Mouse (Mus musculus): ENCODE measurements around the gene Pcca. TPM values are rescaled to one million over a fixed set of nuclear protein-coding genes. Genes with fewer than 3 reads are reported as not detected.

The Pcca gene
- total and polyA plus RNA-seq, 2 experiments = 26.3 to 54.1 TPM

GRCm38 (mm10) chr14:122716057-122716456 lies 181.9 kb downstream of the Pcca start:
- Histone ChIP-seq H3K27ac (replicated peaks; ENCODE audit: insufficient read depth, low read depth, low read length) (no peak overlapping the region), H3K9ac (ENCODE audit: low read depth, low read length) (no peak overlapping the region), H3K4me1 (ENCODE audit: control insufficient read depth, insufficient read depth, low read length) (peaks cover 12% of the 10 kb centered on the region; the same call in 1 of the 2 replicates), H3K4me3 (ENCODE audit: insufficient read depth, low read depth, low read length) (no peak overlapping the region), H3K79me2 (ENCODE audit: control insufficient read depth, insufficient read depth, low read length) (no peaks in the 10 kb centered on the region), H3K27me3 (ENCODE audit: control insufficient read depth, insufficient read depth, low read length) (no peaks in the 10 kb centered on the region), H3K36me3 (ENCODE audit: control insufficient read depth, insufficient read depth, low read length) (peaks cover 5% of the 10 kb centered on the region; the same call in 1 of the 2 replicates)
- TF ChIP-seq POLR2A (IDR thresholded peaks at IDR 0.05; ENCODE audit: extremely low read depth, insufficient read depth, low read length) (no peak), CTCF (IDR thresholded peaks at IDR 0.05; ENCODE audit: low read depth, low read length) (no peak)
- DNase-seq (ENCODE audit: extremely low read depth, low read depth, low spot score) = no peak

DNA sequence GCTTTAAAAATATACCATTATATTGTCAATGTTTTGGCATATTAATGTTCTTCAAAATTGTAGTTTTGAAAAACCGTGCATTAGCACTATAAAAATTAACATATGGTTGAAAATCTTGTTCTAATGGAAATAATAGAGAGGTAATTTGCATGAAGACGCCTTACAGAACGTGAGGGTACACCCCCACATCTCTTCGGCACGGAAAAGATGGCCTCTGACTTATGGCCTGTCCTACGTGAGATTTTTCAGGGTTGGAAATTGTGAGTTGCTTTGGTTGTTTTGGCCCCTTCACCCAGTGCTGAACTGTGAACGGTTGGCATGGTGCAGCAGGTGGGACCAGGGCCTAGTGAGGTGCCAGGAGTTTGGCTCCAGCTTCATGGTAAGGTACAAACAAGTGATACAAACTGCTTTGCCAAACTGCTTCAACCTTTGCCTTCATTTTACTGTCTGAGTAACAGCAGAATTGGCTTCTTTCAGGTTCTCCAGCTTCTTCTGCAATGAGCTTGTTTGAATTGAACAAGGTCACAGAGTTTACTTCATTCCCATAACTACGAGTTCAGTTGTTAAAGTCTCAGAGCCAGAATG lies 185.5 kb downstream of the Pcca start:
- H3K4me3 ChIP-seq (ENCODE audit: insufficient read depth, low read depth, low read length) = no peak overlapping the region
- peak; percentile 99 for DNase-seq (ENCODE audit: extremely low read depth, low read depth, low spot score)

GRCm38 (mm10) chr14:122720989-122721388 lies 186.9 kb downstream of the Pcca start:
- peaks cover 3% of the 10 kb centered on the region; the same call in 1 of the 2 replicates for H3K36me3 ChIP-seq (ENCODE audit: control insufficient read depth, insufficient read depth, low read length)
- DNase-seq (ENCODE audit: extremely low read depth, low read depth, low spot score) = peak; percentile 53
- no peak overlapping the region for H3K27ac ChIP-seq (replicated peaks; ENCODE audit: insufficient read depth, low read depth, low read length)
- WGBS = 25% methylated on average over 3 of the region's 3 CpGs
- no peaks in the 10 kb centered on the region for H3K27me3 ChIP-seq (ENCODE audit: control insufficient read depth, insufficient read depth, low read length)
- no peak for TF ChIP-seq CTCF (IDR thresholded peaks at IDR 0.05; ENCODE audit: low read depth, low read length)
- TF ChIP-seq POLR2A (IDR thresholded peaks at IDR 0.05; ENCODE audit: extremely low read depth, insufficient read depth, low read length) = no peak
- peaks cover 12% of the 10 kb centered on the region; the same call in 1 of the 2 replicates for H3K4me1 ChIP-seq (ENCODE audit: control insufficient read depth, insufficient read depth, low read length)
- H3K9ac ChIP-seq (ENCODE audit: low read depth, low read length) = no peak overlapping the region
- no peaks in the 10 kb centered on the region for H3K79me2 ChIP-seq (ENCODE audit: control insufficient read depth, insufficient read depth, low read length)
- H3K4me3 ChIP-seq (ENCODE audit: insufficient read depth, low read depth, low read length) = no peak overlapping the region

More for the DNA sequence above, 185.5 kb downstream of the Pcca start:
- WGBS = 45% methylated on average over 8 of the region's 8 CpGs
- Histone ChIP-seq H3K4me1 (ENCODE audit: control insufficient read depth, insufficient read depth, low read length) (peaks cover 12% of the 10 kb centered on the region; the same call in 1 of the 2 replicates), H3K9ac (ENCODE audit: low read depth, low read length) (no peak overlapping the region), H3K36me3 (ENCODE audit: control insufficient read depth, insufficient read depth, low read length) (peaks cover 3% of the 10 kb centered on the region; the same call in 1 of the 2 replicates), H3K27me3 (ENCODE audit: control insufficient read depth, insufficient read depth, low read length) (no peaks in the 10 kb centered on the region), H3K27ac (replicated peaks; ENCODE audit: insufficient read depth, low read depth, low read length) (no peak overlapping the region), H3K79me2 (ENCODE audit: control insufficient read depth, insufficient read depth, low read length) (no peaks in the 10 kb centered on the region)
- TF ChIP-seq POLR2A (IDR thresholded peaks at IDR 0.05; ENCODE audit: extremely low read depth, insufficient read depth, low read length) = no peak
- TF ChIP-seq CTCF (IDR thresholded peaks at IDR 0.05; ENCODE audit: low read depth, low read length) = no peak

GRCm38 (mm10) chr14:122721750-122722149 lies 187.6 kb downstream of the Pcca start:
- DNase-seq (ENCODE audit: extremely low read depth, low read depth, low spot score) = no peak
- H3K79me2 ChIP-seq (ENCODE audit: control insufficient read depth, insufficient read depth, low read length) = no peaks in the 10 kb centered on the region
- H3K4me3 ChIP-seq (ENCODE audit: insufficient read depth, low read depth, low read length) = no peak overlapping the region
- H3K9ac ChIP-seq (ENCODE audit: low read depth, low read length) = no peak overlapping the region
- peaks cover 3% of the 10 kb centered on the region; the same call in 1 of the 2 replicates for H3K36me3 ChIP-seq (ENCODE audit: control insufficient read depth, insufficient read depth, low read length)
- H3K4me1 ChIP-seq (ENCODE audit: control insufficient read depth, insufficient read depth, low read length) = peaks cover 12% of the 10 kb centered on the region; the same call in 1 of the 2 replicates
- H3K27ac ChIP-seq (replicated peaks; ENCODE audit: insufficient read depth, low read depth, low read length) = no peak overlapping the region
- no peaks in the 10 kb centered on the region for H3K27me3 ChIP-seq (ENCODE audit: control insufficient read depth, insufficient read depth, low read length)
- 78% methylated on average over 4 of the region's 4 CpGs for WGBS
- TF ChIP-seq POLR2A (IDR thresholded peaks at IDR 0.05; ENCODE audit: extremely low read depth, insufficient read depth, low read length) (no peak), CTCF (IDR thresholded peaks at IDR 0.05; ENCODE audit: low read depth, low read length) (no peak)

GRCm38 (mm10) chr14:122726456-122726855 lies 192.3 kb downstream of the Pcca start:
- DNase-seq (ENCODE audit: extremely low read depth, low read depth, low spot score) = no peak
- Histone ChIP-seq H3K4me3 (ENCODE audit: insufficient read depth, low read depth, low read length) (no peak overlapping the region), H3K9ac (ENCODE audit: low read depth, low read length) (no peak overlapping the region), H3K27ac (replicated peaks; ENCODE audit: insufficient read depth, low read depth, low read length) (no peak overlapping the region), H3K4me1 (ENCODE audit: control insufficient read depth, insufficient read depth, low read length) (no peaks in the 10 kb centered on the region), H3K27me3 (ENCODE audit: control insufficient read depth, insufficient read depth, low read length) (no peaks in the 10 kb centered on the region), H3K36me3 (ENCODE audit: control insufficient read depth, insufficient read depth, low read length) (peaks cover 6% of the 10 kb centered on the region; the same call in 1 of the 2 replicates), H3K79me2 (ENCODE audit: control insufficient read depth, insufficient read depth, low read length) (no peaks in the 10 kb centered on the region)
- TF ChIP-seq POLR2A (IDR thresholded peaks at IDR 0.05; ENCODE audit: extremely low read depth, insufficient read depth, low read length) = no peak
- no peak for TF ChIP-seq CTCF (IDR thresholded peaks at IDR 0.05; ENCODE audit: low read depth, low read length)
- 96% methylated on average over 1 of the region's 1 CpGs for WGBS

DNA sequence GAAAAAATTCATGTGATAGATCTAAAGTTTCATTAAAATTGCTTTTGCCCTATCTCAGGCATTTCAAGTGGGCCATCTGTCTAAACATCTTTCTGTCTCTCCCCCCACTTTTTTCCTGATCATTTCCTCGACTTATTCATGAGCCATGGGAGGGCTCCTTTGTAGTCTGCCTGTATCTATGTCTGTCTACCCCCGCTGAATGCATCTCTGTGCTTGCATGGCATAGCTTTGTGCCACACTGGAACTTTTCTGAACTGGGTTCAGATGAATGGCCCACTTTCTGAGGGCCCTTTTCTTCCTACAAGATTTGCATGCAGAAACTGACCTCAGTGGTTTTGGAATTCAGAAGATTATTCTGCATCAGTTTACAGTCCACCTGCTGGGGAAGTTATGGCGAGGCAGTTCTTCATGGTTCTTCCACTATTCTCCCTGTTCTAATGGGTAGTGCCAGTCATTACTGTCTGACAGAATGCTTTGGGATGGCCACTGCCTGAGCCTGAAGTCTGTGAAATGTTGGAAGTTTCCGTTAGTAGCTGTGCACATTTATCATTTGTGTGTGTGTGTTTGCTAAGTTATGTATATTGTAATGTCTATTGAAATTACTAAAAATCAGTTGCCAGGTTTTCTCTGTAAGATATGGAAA lies 195.4 kb downstream of the Pcca start:
- 90% methylated on average over 4 of the region's 4 CpGs for WGBS
- Histone ChIP-seq H3K4me3 (ENCODE audit: insufficient read depth, low read depth, low read length) (no peak overlapping the region), H3K9ac (ENCODE audit: low read depth, low read length) (no peak overlapping the region), H3K27me3 (ENCODE audit: control insufficient read depth, insufficient read depth, low read length) (no peaks in the 10 kb centered on the region), H3K36me3 (ENCODE audit: control insufficient read depth, insufficient read depth, low read length) (peaks cover 6% of the 10 kb centered on the region; the same call in 1 of the 2 replicates), H3K27ac (replicated peaks; ENCODE audit: insufficient read depth, low read depth, low read length) (no peak overlapping the region), H3K4me1 (ENCODE audit: control insufficient read depth, insufficient read depth, low read length) (no peaks in the 10 kb centered on the region), H3K79me2 (ENCODE audit: control insufficient read depth, insufficient read depth, low read length) (no peaks in the 10 kb centered on the region)
- TF ChIP-seq POLR2A (IDR thresholded peaks at IDR 0.05; ENCODE audit: extremely low read depth, insufficient read depth, low read length) (no peak), CTCF (IDR thresholded peaks at IDR 0.05; ENCODE audit: low read depth, low read length) (no peak)
- no peak for DNase-seq (ENCODE audit: extremely low read depth, low read depth, low spot score)
